Mouse (Mus musculus) E14TG2a.4 (cell line): ENCODE results near the gene Wfdc15b.

Experiments used
- CTCF ChIP-seq: conservative IDR thresholded peaks from 2 replicates; pipeline ENCODE4 v1.5.1; 2014; ENCODE audit warnings: low read length
- POU5F1 ChIP-seq: IDR thresholded peaks from 2 replicates; pipeline ENCODE4 v1.6.1; 2014; ENCODE audit warnings: low read length, borderline replicate concordance

GRCm38 (mm10) chr2:164232671-164233070 lies 11.2 kb upstream of the Wfdc15b start:
- TF ChIP-seq CTCF (no peak), POU5F1 (no peak)
